Mouse (Mus musculus): ENCODE data around the gene Ercc8.

The Ercc8 gene

DNA sequence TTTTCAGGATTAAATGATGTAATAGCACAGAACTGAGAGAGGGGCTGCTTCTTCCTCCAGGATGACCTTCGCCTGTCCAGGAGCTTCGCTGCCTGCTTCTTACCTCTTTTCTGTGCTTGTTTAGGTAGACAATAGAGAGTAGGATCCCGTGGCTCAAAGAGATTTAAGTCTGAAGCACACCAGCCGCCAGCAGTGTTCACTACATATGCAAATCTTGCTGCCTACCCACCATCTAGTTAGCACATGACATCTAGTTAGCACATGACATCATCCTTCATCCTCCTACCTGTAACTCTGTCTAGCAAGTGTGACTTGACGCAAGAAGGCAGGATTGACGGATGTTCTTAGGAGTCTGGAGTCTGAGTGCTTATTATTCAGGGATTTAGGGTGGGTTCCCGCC lies 61.2 kb downstream of the Ercc8 start:
- DNase-seq (ENCODE audit: low read depth): no peak

DNA sequence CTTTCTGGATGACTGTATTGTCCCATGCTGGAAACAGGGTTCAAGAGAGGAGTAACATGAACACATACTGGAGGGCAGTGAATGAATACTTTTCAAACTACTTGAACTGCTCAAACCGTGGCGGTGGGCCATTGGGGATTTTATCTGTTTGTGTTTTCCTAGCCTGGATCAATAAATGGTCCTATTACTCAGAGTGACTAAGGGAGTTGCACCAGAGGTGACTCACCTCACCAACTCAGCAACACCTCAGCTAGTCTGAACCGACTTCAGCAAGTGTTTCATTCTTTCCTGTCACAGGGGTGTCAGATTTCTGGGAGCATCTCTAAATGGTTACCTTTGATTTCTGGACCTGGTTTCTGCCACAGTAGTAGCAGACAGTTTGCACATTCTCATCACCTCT lies 70.7 kb downstream of the Ercc8 start:
- no peak for DNase-seq (ENCODE audit: low read depth)

DNA sequence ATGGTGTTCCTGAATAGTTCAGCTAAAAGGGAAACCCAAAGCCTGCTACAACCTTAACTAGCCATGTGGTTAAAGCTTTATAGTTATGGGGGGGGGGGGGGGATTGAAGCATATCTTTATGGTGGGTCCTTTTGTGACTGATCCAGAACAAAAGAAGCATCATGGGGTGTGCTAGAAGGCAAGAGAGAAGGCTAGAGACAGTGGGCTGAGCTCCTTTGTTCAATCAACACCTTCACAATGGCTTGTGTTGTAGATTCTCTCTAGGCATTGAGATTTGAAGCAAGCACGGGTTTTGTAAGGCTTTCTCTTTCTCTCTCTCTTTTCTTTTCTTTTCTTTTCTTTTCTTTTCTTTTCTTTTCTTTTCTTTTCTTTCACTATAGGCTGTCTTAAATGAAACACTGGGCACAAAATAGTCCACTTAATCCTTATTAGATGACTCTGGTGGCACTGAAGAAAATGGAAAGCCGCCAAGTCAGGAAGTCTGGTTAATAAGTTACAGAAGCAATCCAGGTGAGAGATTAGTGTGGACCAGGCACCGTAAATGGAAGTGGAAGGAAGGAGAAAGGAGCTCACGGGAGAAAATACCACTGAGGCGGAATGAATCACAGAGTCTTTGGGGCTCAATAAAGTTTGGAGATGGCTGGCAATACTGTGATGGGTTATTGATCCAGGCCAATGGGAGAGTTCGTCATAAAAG lies 71.3 kb downstream of the Ercc8 start:
- DNase-seq (ENCODE audit: low read depth): no peak

DNA sequence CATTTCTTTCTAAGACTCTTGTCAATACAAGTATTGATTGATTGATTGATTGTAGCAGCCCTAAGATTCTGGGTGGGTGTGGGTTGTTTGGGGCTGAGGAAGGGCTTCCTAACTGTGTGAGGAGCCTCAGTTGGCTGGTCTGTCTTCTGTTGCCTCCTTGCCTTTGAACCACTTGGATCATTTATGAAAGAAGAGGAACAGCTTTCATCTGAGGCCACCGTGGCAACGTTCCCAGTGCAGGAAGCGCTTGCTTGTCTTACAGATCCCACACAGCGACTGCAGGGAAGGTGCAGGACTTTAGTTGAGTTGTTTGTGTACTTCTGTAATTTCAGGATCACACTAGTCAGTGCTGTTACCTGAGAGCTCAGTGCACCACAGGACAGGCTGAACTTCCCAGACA lies 81.5 kb downstream of the Ercc8 start:
- DNase-seq (ENCODE audit: low read depth): no peak

DNA sequence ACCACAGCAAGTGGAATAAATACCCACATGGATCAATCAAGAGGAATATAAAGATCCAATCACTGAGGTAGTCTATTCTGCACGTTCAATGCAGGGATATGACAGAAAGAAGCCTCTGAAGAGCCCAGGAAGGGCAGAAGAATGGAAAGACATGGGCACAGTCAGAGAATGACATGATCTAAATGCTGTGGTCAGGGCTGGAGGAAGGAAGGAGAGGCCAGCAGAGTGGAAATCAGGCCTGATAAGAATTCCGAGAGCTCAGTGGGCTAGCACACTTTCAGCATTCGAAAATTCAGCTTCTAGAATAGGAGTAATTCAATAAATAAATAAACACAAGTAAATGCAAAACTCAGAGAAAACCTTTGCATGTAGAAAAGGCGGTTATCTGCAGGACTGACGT lies 83.2 kb downstream of the Ercc8 start:
- no peak for DNase-seq (ENCODE audit: low read depth)

Data from c-Kit-positive CD71-positive TER-119-negative erythroid progenitor cells, embryonic 14.5 days (primary cell).